Mouse (Mus musculus) B cell, adult 2 months (primary cell): ENCODE data around the gene Cebpa.

Source experiments
- DNase-seq, 2 experiments: peaks; one replicate each; pipeline ENCODE4 v3.0.0; 2022

Gene Cebpa

GRCm38 (mm10) chr7:35120146-35120691 is 1.1 kb downstream of the Cebpa start:
- DNase-seq, result peak in 1 of 2 experiments; percentile 7

GRCm38 (mm10) chr7:35121150-35121549 is 2.1 kb downstream of the Cebpa start:
- DNase-seq, result no peak

GRCm38 (mm10) chr7:35122401-35123320 is 3.6 kb downstream of the Cebpa start:
- no peak for DNase-seq

GRCm38 (mm10) chr7:35123431-35123953 is 4.4 kb downstream of the Cebpa start:
- DNase-seq, result no peak

GRCm38 (mm10) chr7:35124216-35124615 is 5.1 kb downstream of the Cebpa start:
- no peak for DNase-seq

GRCm38 (mm10) chr7:35124745-35125144 is 5.7 kb downstream of the Cebpa start:
- DNase-seq, result no peak

GRCm38 (mm10) chr7:35125971-35126370 is 6.9 kb downstream of the Cebpa start:
- DNase-seq, result no peak

- no peak for DNase-seq
Observed at GRCm38 (mm10) chr7:35127001-35127400, 7.9 kb downstream of the Cebpa start.

- peak in 1 of 2 experiments; percentile 23 for DNase-seq
Observed at GRCm38 (mm10) chr7:35127721-35128120, 8.6 kb downstream of the Cebpa start.

- DNase-seq, result no peak
Observed at GRCm38 (mm10) chr7:35128677-35129567, 9.8 kb downstream of the Cebpa start.

- no peak for DNase-seq
Observed at GRCm38 (mm10) chr7:35130059-35130738, 11.1 kb downstream of the Cebpa start.

GRCm38 (mm10) chr7:35130888-35131287 is 11.8 kb downstream of the Cebpa start:
- DNase-seq, result no peak

- DNase-seq, result no peak
Observed at GRCm38 (mm10) chr7:35131601-35132000, 12.5 kb downstream of the Cebpa start.

GRCm38 (mm10) chr7:35134621-35135020 is 15.5 kb downstream of the Cebpa start:
- no peak for DNase-seq

- no peak for DNase-seq
Observed at GRCm38 (mm10) chr7:35137524-35137923, 18.4 kb downstream of the Cebpa start.

- DNase-seq, result no peak
Observed at GRCm38 (mm10) chr7:35138481-35138880, 19.4 kb downstream of the Cebpa start.

- no peak for DNase-seq
Observed at GRCm38 (mm10) chr7:35139880-35140279, 20.8 kb downstream of the Cebpa start.

- DNase-seq, result no peak
Observed at GRCm38 (mm10) chr7:35141519-35141918, 22.4 kb downstream of the Cebpa start.

- DNase-seq, result no peak
Observed at GRCm38 (mm10) chr7:35142522-35142921, 23.4 kb downstream of the Cebpa start.

- no peak for DNase-seq
Observed at GRCm38 (mm10) chr7:35143864-35144618, 24.9 kb downstream of the Cebpa start.

- DNase-seq, result no peak
Observed at GRCm38 (mm10) chr7:35145068-35145467, 26.0 kb downstream of the Cebpa start.

GRCm38 (mm10) chr7:35146269-35146668 is 27.2 kb downstream of the Cebpa start:
- DNase-seq, result no peak
